Mouse (Mus musculus) erythroblast, embryonic 14.5 days (primary cell): Measurements from ENCODE around the gene Utp6. TPM values are rescaled to one million over a fixed set of nuclear protein-coding genes. Genes with fewer than 3 reads are reported as not detected.

Source experiments
- H3K27me3 ChIP-seq: 2 replicates; pipeline ENCODE4 v1.6.1; 2012; ENCODE audit warnings: inconsistent platforms; ENCODE audit not compliant: control insufficient read depth
- H3K36me3 ChIP-seq: 2 replicates; pipeline ENCODE4 v1.6.1; 2012; ENCODE audit warnings: mild to moderate bottlenecking, inconsistent platforms; ENCODE audit not compliant: control insufficient read depth
- H3K4me1 ChIP-seq: 2 replicates; pipeline ENCODE4 v1.6.1; 2012; ENCODE audit warnings: inconsistent platforms; ENCODE audit not compliant: control insufficient read depth
- H3K4me3 ChIP-seq: replicated peaks from 2 replicates; pipeline ENCODE3; 2012; ENCODE audit warnings: moderate library complexity, mild to moderate bottlenecking, inconsistent platforms
- H3K9me3 ChIP-seq: 2 replicates; pipeline ENCODE4 v1.6.1; 2012; ENCODE audit warnings: low read length, inconsistent platforms, mixed read lengths; ENCODE audit not compliant: control insufficient read depth
- GATA1 ChIP-seq: IDR thresholded peaks from 2 replicates; pipeline ENCODE4 v1.6.1; 2012; ENCODE audit warnings: low read length, inconsistent platforms, mixed read lengths
- TAL1 ChIP-seq: IDR thresholded peaks from 3 replicates; pipeline ENCODE4 v1.6.1; 2012; ENCODE audit warnings: low read length, inconsistent platforms, mixed read lengths
- polyA plus RNA-seq: library from polyadenylated mRNA; stranded (reverse); fragments of >175 nt; gene quantifications from 2 replicates; pipeline ENCODE4 v1.2.3, GENCODE M21; 2012

Gene Utp6
- polyA plus RNA-seq, 1 experiment, result 0.37 TPM

DNA sequence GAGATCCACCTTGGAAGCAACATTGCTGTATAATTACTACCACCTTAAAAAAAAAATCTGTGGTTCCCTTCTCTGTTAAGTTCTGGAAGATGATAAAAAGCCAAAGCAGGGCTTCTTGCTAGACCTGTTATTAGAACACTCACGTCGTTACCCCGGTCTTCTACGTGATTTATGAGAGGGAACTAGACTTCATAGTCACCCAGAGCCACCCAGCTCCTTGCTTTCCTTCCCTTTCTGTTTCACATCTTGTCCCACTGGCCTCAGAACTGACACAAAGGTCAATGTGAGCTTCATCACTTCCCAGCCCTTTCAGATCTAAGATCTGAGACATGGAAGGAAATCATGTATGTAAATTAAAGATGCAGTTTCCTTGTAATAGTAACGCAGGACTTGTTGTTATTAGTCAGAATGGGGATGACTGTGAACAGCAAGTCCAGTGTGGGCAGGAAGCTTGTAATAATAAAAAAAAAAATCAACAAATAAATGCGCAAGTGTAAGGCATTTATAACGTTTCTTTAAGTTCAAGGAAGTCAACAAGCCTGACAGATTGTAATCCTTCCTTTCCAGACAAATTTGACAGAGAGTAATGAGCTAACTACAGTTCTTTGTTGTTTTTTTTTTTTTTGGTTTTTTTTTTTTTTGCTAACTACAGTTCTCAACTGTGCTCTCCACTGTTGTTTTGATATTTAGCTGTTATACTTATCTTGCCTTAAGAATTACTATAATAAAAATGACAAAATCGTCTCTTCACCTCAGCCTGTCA is 1.2 kb upstream of the Utp6 start:
- H3K36me3 ChIP-seq, result peaks cover 19% of the 10 kb centered on the region
- H3K4me1 ChIP-seq, result peaks cover 26% of the 10 kb centered on the region
- peak overlapping the region; percentile 86 for H3K4me3 ChIP-seq
- TF ChIP-seq GATA1 (no peak), TAL1 (no peak)
- no peaks in the 10 kb centered on the region for H3K9me3 ChIP-seq
- H3K27me3 ChIP-seq, result peaks cover 18% of the 10 kb centered on the region

GRCm38 (mm10) chr11:79962877-79963183 is 640 bp upstream of the Utp6 start:
- H3K9me3 ChIP-seq, result no peaks in the 10 kb centered on the region
- peak overlapping the region; percentile 86 for H3K4me3 ChIP-seq
- no peak for TF ChIP-seq TAL1
- TF ChIP-seq GATA1, result no peak
- H3K27me3 ChIP-seq, result peaks cover 17% of the 10 kb centered on the region
- H3K36me3 ChIP-seq, result peaks cover 24% of the 10 kb centered on the region
- peaks cover 26% of the 10 kb centered on the region for H3K4me1 ChIP-seq

DNA sequence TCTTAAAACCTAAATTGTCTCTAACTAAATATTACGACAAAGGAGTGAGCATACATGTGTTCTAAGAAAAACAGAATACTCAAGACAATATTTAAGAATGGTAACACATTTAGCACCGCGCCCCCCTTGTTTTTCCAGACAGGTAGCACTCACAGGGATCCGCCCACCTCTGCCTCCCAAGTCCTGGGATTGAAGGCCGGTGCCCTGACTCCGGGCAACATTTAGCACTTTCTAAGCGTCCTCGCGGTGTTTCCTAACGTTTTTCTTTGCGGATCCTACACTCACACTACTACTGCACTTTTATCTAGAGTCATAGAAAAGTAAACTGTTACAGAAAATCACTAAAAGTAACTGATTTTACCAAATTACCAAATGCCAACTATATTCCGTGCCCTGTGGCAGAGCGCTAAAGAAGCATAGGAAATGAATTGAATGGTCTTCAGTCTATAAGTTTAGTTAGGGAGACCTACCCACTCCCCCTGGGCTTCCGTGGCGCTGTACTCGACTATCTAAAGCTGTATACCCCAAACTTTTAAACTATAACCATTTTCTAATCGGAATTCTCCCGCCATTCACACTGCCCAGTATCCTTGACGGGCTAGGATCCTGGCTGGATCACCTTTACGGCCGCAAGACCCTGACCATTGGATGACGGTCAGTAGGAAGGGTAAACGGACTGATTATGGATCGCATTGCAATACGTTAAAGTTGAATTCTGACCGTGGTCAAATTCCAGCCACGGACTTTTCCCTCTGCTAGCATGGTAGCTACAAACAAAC is 655 bp downstream of the Utp6 start:
- Histone ChIP-seq H3K4me1 (peaks cover 26% of the 10 kb centered on the region), H3K27me3 (peaks cover 15% of the 10 kb centered on the region), H3K36me3 (peaks cover 37% of the 10 kb centered on the region), H3K4me3 (peak overlapping the region; percentile 86), H3K9me3 (no peaks in the 10 kb centered on the region)
- TF ChIP-seq GATA1, result no peak
- no peak for TF ChIP-seq TAL1

DNA sequence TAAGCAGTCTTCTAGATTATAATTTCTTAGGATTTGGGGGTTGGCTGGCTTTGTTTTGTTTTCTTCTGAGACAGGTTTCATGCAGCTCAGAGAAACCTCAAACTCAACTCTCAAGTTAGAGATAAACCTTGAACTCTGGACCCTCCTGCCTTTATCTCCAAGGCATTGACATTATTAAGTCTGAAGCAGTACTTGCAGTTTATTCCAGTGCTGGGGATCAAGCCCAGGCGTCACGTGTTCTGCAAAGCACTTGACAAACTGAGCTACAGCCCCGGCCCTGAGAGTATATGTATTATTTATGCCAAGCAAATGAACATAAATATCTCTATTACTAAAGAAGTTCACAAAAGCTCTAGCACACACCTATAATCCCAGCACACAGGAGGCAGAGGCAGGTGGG is 14.9 kb downstream of the Utp6 start:
- TF ChIP-seq GATA1 (no peak), TAL1 (no peak)

DNA sequence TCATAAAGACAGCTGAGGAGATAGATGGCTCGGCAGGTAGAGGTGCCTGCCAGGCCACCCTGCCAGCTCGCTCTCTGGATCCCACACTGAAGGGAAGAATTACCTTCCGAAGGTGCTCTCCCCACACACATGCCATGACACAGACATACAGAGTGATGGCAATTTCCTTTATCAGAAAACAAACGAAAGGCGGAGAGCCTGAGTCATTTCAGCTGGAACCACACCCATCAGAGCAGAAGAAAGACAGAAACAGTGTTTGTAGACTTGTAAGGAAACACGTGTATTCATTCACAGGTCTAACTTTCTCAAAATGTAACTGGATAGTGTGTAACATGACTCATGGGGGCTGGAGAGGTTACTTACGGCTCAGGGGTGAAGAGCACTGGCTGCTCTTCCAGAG is 18.6 kb downstream of the Utp6 start:
- peaks cover 91% of the 10 kb centered on the region for H3K36me3 ChIP-seq

More for the DNA sequence above, 14.9 kb downstream of the Utp6 start:
- H3K36me3 ChIP-seq, result peaks cover 90% of the 10 kb centered on the region
- H3K4me1 ChIP-seq, result peaks cover 17% of the 10 kb centered on the region
- H3K27me3 ChIP-seq, result no peaks in the 10 kb centered on the region
- no peak overlapping the region for H3K4me3 ChIP-seq
- H3K9me3 ChIP-seq, result no peaks in the 10 kb centered on the region

GRCm38 (mm10) chr11:79943136-79943535 is 19.1 kb downstream of the Utp6 start:
- Histone ChIP-seq H3K36me3 (peaks cover 90% of the 10 kb centered on the region), H3K4me1 (peaks cover 18% of the 10 kb centered on the region), H3K4me3 (no peak overlapping the region), H3K9me3 (no peaks in the 10 kb centered on the region), H3K27me3 (no peaks in the 10 kb centered on the region)
- TF ChIP-seq GATA1, result no peak
- TF ChIP-seq TAL1, result no peak

More for the DNA sequence above, 18.6 kb downstream of the Utp6 start:
- no peaks in the 10 kb centered on the region for H3K27me3 ChIP-seq
- TF ChIP-seq GATA1 (no peak), TAL1 (no peak)
- no peaks in the 10 kb centered on the region for H3K9me3 ChIP-seq
- peaks cover 18% of the 10 kb centered on the region for H3K4me1 ChIP-seq
- no peak overlapping the region for H3K4me3 ChIP-seq

GRCm38 (mm10) chr11:79935766-79936165 is 26.4 kb downstream of the Utp6 start:
- no peaks in the 10 kb centered on the region for H3K27me3 ChIP-seq
- TF ChIP-seq TAL1, result no peak
- no peak for TF ChIP-seq GATA1
- H3K36me3 ChIP-seq, result peaks cover 85% of the 10 kb centered on the region

GRCm38 (mm10) chr11:79922766-79923165 is 39.4 kb downstream of the Utp6 start:
- no peaks in the 10 kb centered on the region; the same call in 1 of the 2 replicates for H3K27me3 ChIP-seq
- no peaks in the 10 kb centered on the region for H3K36me3 ChIP-seq
- no peak for TF ChIP-seq TAL1
- TF ChIP-seq GATA1, result no peak
- no peaks in the 10 kb centered on the region for H3K4me1 ChIP-seq
- no peaks in the 10 kb centered on the region for H3K9me3 ChIP-seq
- no peak overlapping the region for H3K4me3 ChIP-seq

More at GRCm38 (mm10) chr11:79935766-79936165, 26.4 kb downstream of the Utp6 start:
- Histone ChIP-seq H3K9me3 (no peaks in the 10 kb centered on the region), H3K4me1 (no peaks in the 10 kb centered on the region), H3K4me3 (no peak overlapping the region)

DNA sequence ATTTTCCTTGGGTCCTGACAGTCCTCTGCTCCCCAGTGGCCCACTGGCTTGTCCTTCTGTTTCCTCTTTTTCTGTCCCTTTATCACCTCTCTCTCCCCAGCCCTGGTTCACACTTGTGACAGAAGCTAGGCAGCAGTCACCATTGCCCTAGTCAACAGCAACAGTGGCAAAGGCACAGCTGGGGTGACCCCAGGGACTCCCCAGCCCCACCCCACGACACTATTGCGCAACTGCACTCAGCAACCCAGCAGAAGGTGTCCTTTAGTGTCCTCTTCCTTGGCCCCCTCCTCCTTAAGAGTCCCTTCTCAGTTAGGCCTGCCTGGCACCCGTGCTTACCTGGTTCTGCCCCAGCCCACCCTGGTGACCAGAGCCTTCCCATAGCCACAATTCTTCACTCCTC is 40.0 kb downstream of the Utp6 start:
- H3K36me3 ChIP-seq, result no peaks in the 10 kb centered on the region
- no peaks in the 10 kb centered on the region; the same call in 1 of the 2 replicates for H3K27me3 ChIP-seq
- H3K9me3 ChIP-seq, result no peaks in the 10 kb centered on the region
- H3K4me1 ChIP-seq, result no peaks in the 10 kb centered on the region
- TF ChIP-seq TAL1 (no peak), GATA1 (no peak)
- H3K4me3 ChIP-seq, result no peak overlapping the region
